Mouse (Mus musculus): Measurements from ENCODE around the gene Hist3h2ba. TPM values are rescaled to one million over a fixed set of nuclear protein-coding genes. Genes with fewer than 3 reads are reported as not detected.

The Hist3h2ba gene
- polyA plus RNA-seq (2012; rRNA removed): 726 and 1,077 TPM in 2 replicates

GRCm38 (mm10) chr11:58948542-58949479, at the start of gene Hist3h2ba:
Hist3h2ba (plus strand) TSS chr11:58948920.
- peak; percentile 99 for DNase-seq (ENCODE audit: low read depth)
- TF ChIP-seq POLR2A (IDR thresholded peaks at IDR 0.05; ENCODE audit: borderline replicate concordance, extremely low read depth, insufficient read depth, insufficient read length, poor library complexity, severe bottlenecking): peak; percentile 87; the same call in 1 of the 2 replicates
- TF ChIP-seq CTCF (IDR thresholded peaks at IDR 0.05; ENCODE audit: borderline replicate concordance, extremely low read depth, insufficient read depth, insufficient read length): no peak

- no peak for DNase-seq (ENCODE audit: low read depth)
- TF ChIP-seq POLR2A (IDR thresholded peaks at IDR 0.05; ENCODE audit: borderline replicate concordance, extremely low read depth, insufficient read depth, insufficient read length, poor library complexity, severe bottlenecking): no peak
- TF ChIP-seq CTCF (IDR thresholded peaks at IDR 0.05; ENCODE audit: borderline replicate concordance, extremely low read depth, insufficient read depth, insufficient read length): no peak
Measured at GRCm38 (mm10) chr11:58901080-58901479, 47.6 kb upstream of the Hist3h2ba start.

DNA sequence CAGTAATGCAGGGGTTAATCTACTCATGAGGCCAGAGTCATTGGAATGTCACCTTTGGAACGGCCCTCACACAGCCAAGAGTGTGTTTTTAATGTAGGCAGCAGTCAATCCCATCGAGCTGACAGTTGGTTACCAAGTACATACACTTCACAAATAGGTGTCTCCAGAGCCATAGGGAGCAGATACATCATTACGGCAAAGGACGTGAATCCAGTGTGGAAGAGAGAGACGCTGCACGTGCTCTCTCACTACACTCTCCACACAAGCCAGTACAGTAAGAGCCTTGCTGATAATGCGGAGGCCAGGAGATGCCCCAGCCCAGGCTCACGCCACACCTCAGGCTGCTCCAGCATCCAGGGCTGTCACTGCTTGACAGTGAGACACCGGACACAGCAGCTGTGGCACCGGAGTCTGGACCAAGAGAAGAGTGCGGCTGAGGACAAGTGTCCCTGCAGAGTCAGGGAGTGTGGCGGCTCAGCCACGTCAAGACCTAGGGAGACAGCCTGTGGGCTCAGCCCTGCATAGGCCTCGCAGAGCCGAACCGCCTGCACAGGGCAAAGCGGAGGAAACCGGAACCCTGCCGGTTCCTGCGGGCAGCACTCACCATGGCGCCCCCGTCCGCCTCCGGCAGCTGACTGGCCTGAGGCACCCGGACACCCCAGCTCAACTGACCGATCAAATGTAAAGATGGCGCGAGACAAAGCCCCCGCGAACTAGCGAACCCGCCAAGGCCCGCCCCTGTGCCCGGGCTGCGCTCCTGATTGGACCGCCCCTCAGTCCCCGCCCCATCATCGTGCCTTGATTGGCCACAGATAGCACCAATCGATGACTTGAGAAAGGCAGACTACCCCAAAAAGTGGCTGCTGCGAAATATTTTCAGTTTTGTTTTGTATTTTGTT, 45.0 kb upstream of the Hist3h2ba start, which contains the start of gene Zfp39:
Gene Zfp39, minus strand, starts transcription at position 715 of the 899 bp plus-strand sequence.
- TF ChIP-seq CTCF (IDR thresholded peaks at IDR 0.05; ENCODE audit: borderline replicate concordance, extremely low read depth, insufficient read depth, insufficient read length): no peak
- peak; percentile 51; the same call in 1 of the 2 replicates for TF ChIP-seq POLR2A (IDR thresholded peaks at IDR 0.05; ENCODE audit: borderline replicate concordance, extremely low read depth, insufficient read depth, insufficient read length, poor library complexity, severe bottlenecking)
- peak; percentile 97 for DNase-seq (ENCODE audit: low read depth)

- no peak for DNase-seq (ENCODE audit: low read depth)
- TF ChIP-seq CTCF (IDR thresholded peaks at IDR 0.05; ENCODE audit: borderline replicate concordance, extremely low read depth, insufficient read depth, insufficient read length) (no peak), POLR2A (IDR thresholded peaks at IDR 0.05; ENCODE audit: borderline replicate concordance, extremely low read depth, insufficient read depth, insufficient read length, poor library complexity, severe bottlenecking) (no peak)
Measured at GRCm38 (mm10) chr11:58904410-58904718, 44.4 kb upstream of the Hist3h2ba start.

DNA sequence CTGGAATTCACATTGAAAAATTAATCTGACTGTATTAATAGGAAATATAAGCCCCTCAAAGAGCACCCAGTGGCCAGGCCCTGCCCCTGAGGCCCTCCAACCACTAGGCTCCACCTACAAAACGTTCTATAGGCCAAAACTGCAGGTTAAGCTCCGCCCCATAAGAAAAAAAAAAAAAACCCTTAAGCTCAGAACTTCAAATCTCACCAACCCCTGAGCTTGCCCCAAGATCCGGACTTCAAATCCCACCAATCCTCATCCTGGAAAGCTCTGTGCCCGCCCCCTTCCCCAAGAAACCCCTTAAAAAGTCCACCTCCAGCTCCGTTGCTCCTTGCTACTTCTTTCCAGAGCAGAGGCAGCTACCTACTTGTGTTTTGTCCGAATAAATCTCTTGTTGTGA, 43.9 kb upstream of the Hist3h2ba start:
- no peak for TF ChIP-seq POLR2A (IDR thresholded peaks at IDR 0.05; ENCODE audit: borderline replicate concordance, extremely low read depth, insufficient read depth, insufficient read length, poor library complexity, severe bottlenecking)
- TF ChIP-seq CTCF (IDR thresholded peaks at IDR 0.05; ENCODE audit: borderline replicate concordance, extremely low read depth, insufficient read depth, insufficient read length): no peak
- peak; percentile 73 for DNase-seq (ENCODE audit: low read depth)

DNA sequence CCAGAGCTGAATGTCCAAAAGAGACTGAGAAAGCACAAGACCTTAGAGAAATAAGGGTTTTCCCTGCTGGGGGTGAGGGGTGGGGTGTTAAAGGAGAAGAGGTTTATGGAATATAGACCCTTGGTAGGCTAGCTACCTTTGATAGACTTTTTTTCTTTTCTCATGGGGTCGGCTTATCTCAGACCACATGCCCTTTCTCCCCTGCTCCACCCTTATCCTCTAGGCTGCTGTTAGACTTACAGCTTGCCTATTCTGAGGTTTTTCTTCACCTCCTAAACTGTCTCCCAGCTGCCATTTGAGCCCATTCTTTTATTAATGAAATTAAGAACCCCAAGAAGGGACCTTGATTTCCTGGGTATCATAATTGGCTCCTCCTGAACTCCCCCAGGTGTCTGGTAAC, 34.9 kb upstream of the Hist3h2ba start:
- DNase-seq (ENCODE audit: low read depth): no peak
- TF ChIP-seq POLR2A (IDR thresholded peaks at IDR 0.05; ENCODE audit: borderline replicate concordance, extremely low read depth, insufficient read depth, insufficient read length, poor library complexity, severe bottlenecking) (no peak), CTCF (IDR thresholded peaks at IDR 0.05; ENCODE audit: borderline replicate concordance, extremely low read depth, insufficient read depth, insufficient read length) (no peak)

DNA sequence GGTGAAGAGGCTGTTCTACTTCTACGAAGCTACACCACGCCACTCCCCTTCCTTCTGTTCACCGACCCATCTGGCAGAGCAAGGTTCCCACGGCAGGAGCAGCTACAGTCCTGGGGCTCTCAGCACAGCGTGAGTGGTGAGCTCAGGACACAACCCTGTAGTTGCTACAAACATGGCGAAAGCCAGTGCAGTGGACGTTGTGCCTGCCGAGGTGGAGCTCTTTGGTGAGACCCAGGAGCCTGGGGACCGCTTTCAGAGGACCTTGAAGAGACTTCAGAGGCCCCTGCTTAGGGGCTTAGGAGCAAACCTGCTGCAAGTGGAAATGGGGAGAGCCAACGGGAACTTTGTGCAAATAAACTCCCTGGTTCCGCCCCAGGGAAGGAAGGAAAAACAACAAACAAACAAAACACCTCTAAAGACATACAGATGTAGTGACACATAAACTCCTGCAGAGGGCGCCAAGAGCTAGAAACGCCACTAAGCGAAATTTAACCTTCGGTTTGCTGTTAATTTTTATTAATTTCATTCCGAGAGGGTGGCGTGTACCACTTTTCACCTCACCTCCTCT, 34.2 kb upstream of the Hist3h2ba start:
- TF ChIP-seq CTCF (IDR thresholded peaks at IDR 0.05; ENCODE audit: borderline replicate concordance, extremely low read depth, insufficient read depth, insufficient read length) (peak; percentile 68; the same call in 1 of the 2 replicates), POLR2A (IDR thresholded peaks at IDR 0.05; ENCODE audit: borderline replicate concordance, extremely low read depth, insufficient read depth, insufficient read length, poor library complexity, severe bottlenecking) (no peak)
- DNase-seq (ENCODE audit: low read depth): peak; percentile 72

GRCm38 (mm10) chr11:58916879-58917744, 31.6 kb upstream of the Hist3h2ba start:
- TF ChIP-seq POLR2A (IDR thresholded peaks at IDR 0.05; ENCODE audit: borderline replicate concordance, extremely low read depth, insufficient read depth, insufficient read length, poor library complexity, severe bottlenecking) (no peak), CTCF (IDR thresholded peaks at IDR 0.05; ENCODE audit: borderline replicate concordance, extremely low read depth, insufficient read depth, insufficient read length) (peak; percentile 55; the same call in 1 of the 2 replicates)
- peak; percentile 39 for DNase-seq (ENCODE audit: low read depth)

- no peak for TF ChIP-seq POLR2A (IDR thresholded peaks at IDR 0.05; ENCODE audit: borderline replicate concordance, extremely low read depth, insufficient read depth, insufficient read length, poor library complexity, severe bottlenecking)
- DNase-seq (ENCODE audit: low read depth): no peak
Measured at GRCm38 (mm10) chr11:58917745-58918366, 30.9 kb upstream of the Hist3h2ba start, which contains the start of gene Btnl10. Btnl10 (plus strand) TSS chr11:58917908.

GRCm38 (mm10) chr11:58918759-58919158, 30.0 kb upstream of the Hist3h2ba start:
- DNase-seq (ENCODE audit: low read depth): no peak
- TF ChIP-seq POLR2A (IDR thresholded peaks at IDR 0.05; ENCODE audit: borderline replicate concordance, extremely low read depth, insufficient read depth, insufficient read length, poor library complexity, severe bottlenecking): no peak
- TF ChIP-seq CTCF (IDR thresholded peaks at IDR 0.05; ENCODE audit: borderline replicate concordance, extremely low read depth, insufficient read depth, insufficient read length): no peak
